Mouse (Mus musculus): ENCODE measurements at regions not wholly inside any gene's neighbourhood (a gene's known extent, or its start where the extent isn't known, plus 50 kb on each side); places are given as distances from the start of the nearest gene placed in this dataset.

DNA sequence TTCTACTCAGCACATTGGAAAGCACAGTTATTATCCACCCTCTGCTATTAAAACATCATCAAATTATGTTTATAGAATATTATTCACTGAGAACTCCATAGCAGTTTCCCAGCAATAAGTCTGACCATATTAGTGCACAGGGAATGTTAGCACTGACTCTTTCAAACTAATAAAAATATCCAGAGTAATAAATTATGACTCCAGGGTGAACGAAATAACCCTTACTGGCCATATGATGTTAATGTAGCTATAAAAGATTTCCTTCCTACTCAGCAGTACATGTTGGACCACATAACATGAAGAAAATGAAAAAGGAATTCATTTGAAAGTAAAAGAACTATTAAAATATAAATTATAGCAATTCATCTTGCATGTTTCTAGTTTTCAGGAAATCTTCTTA is 693.0 kb upstream of the Adgrl3 start:
- DNase-seq (ENCODE audit: extremely low read depth): no peak
- H3K4me3 ChIP-seq (replicated peaks in 1 of 3; ENCODE audit: low read depth in 2 of 3, low read length in 2 of 3, poor library complexity in 1 of 3): no peak overlapping the region
- no peak for TF ChIP-seq E2F4 (IDR thresholded peaks at IDR 0.05; ENCODE audit: insufficient replicate concordance, low read depth, low read length)
- no peak for TF ChIP-seq MAX (IDR thresholded peaks at IDR 0.05; ENCODE audit: low read length)
- TF ChIP-seq USF2 (conservative IDR thresholded peaks at IDR 0.05; ENCODE audit: low read depth, low read length): no peak
- no peak for TF ChIP-seq CTCF (conservative IDR thresholded peaks at IDR 0.05 in 1 of 2, IDR thresholded peaks at IDR 0.05 in 1 of 2; ENCODE audit: low read depth in 2 of 2, low read length in 2 of 2)
- no peak for TF ChIP-seq EP300 (IDR thresholded peaks at IDR 0.05; ENCODE audit: low read length)
- no peak for TF ChIP-seq CHD1 (IDR thresholded peaks at IDR 0.05; ENCODE audit: low read depth, low read length)
- no peak for TF ChIP-seq ZMIZ1 (IDR thresholded peaks at IDR 0.05; ENCODE audit: low read depth, low read length)
- TF ChIP-seq MYC (IDR thresholded peaks at IDR 0.05; ENCODE audit: low read depth, low read length): no peak
- no peak for TF ChIP-seq MXI1 (IDR thresholded peaks at IDR 0.05; ENCODE audit: low read depth, low read length)
- TF ChIP-seq MEF2A (IDR thresholded peaks at IDR 0.05; ENCODE audit: borderline replicate concordance, low read depth, low read length): no peak
- no peak for TF ChIP-seq SIN3A (IDR thresholded peaks at IDR 0.05; ENCODE audit: low read length)
- no peak for TF ChIP-seq ZKSCAN1 (IDR thresholded peaks at IDR 0.05; ENCODE audit: borderline replicate concordance, low read depth, low read length)
- no peak for TF ChIP-seq MAFK (IDR thresholded peaks at IDR 0.05; ENCODE audit: insufficient replicate concordance, low read length)
- no peak for TF ChIP-seq ETS1 (conservative IDR thresholded peaks at IDR 0.05; ENCODE audit: low read depth, low read length)
- no peak for TF ChIP-seq UBTF (IDR thresholded peaks at IDR 0.05; ENCODE audit: low read depth, low read length)
- no peak overlapping the region for H3K4me2 ChIP-seq (ENCODE audit: insufficient read depth, low read depth, poor library complexity, severe bottlenecking)
- in situ Hi-C loops (cut with MboI; ENCODE audit: low pct_ligation_motif_present, low pct_unique_long_range_greater_than_20kb, low sequenced_read_pairs): no loop called here
- H3K27ac ChIP-seq (ENCODE audit: insufficient read depth, low read depth): no peak overlapping the region
- no peaks in the 10 kb centered on the region for H3K36me3 ChIP-seq (replicated peaks in 1 of 2; ENCODE audit: control insufficient read depth in 1 of 2, insufficient read depth in 1 of 2, low read length in 1 of 2)
- H3K79me2 ChIP-seq (replicated peaks; ENCODE audit: control insufficient read depth, extremely low read depth, insufficient read depth, poor library complexity, severe bottlenecking): no peaks in the 10 kb centered on the region
- dilution Hi-C loops (cut with MboI; ENCODE audit: extremely low pct_ligation_motif_present, extremely low pct_unique_long_range_greater_than_20kb, low sequenced_read_pairs): no loop called here
- H3K4me1 ChIP-seq (ENCODE audit: control insufficient read depth in 1 of 2, insufficient read depth in 2 of 2): no peaks in the 10 kb centered on the region
- H3K27me3 ChIP-seq (replicated peaks): no peaks in the 10 kb centered on the region
- H3K9ac ChIP-seq (ENCODE audit: insufficient read depth, low read depth): no peak overlapping the region
- no peaks in the 10 kb centered on the region for H3K9me3 ChIP-seq (replicated peaks; ENCODE audit: low read length)

DNA sequence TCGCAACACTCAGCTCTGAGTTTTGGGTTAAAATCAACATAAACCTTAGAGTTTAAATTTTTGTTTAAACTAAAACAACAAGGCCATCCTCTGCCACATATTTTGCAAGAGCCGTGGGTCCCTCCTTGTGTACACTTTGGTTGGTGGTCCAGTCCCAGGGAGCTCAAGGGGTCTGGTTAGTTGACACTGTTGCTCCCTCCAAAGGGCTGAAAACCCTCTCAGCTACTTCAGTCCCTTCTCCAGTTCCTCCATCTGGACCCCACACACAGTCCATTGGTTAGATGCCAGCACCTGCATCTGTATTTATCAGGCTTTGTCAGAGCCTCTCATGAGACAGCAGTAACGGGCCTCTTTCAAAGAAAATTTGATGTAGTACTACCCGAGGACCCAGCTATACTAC is 674.8 kb upstream of the Adgrl3 start:
- H3K27ac ChIP-seq (ENCODE audit: insufficient read depth, low read depth): no peak overlapping the region
- H3K4me1 ChIP-seq (ENCODE audit: control insufficient read depth in 1 of 2, insufficient read depth in 2 of 2): no peaks in the 10 kb centered on the region
- dilution Hi-C loops (cut with MboI; ENCODE audit: extremely low pct_ligation_motif_present, extremely low pct_unique_long_range_greater_than_20kb, low sequenced_read_pairs) (no loop called here), in situ Hi-C loops (cut with MboI; ENCODE audit: low pct_ligation_motif_present, low pct_unique_long_range_greater_than_20kb, low sequenced_read_pairs) (no loop called here)
- H3K9me3 ChIP-seq (replicated peaks; ENCODE audit: low read length): no peaks in the 10 kb centered on the region
- no peak overlapping the region for H3K4me2 ChIP-seq (ENCODE audit: insufficient read depth, low read depth, poor library complexity, severe bottlenecking)
- no peak overlapping the region for H3K9ac ChIP-seq (ENCODE audit: insufficient read depth, low read depth)
- no peaks in the 10 kb centered on the region for H3K27me3 ChIP-seq (replicated peaks)
- no peaks in the 10 kb centered on the region for H3K79me2 ChIP-seq (replicated peaks; ENCODE audit: control insufficient read depth, extremely low read depth, insufficient read depth, poor library complexity, severe bottlenecking)
- no peak for DNase-seq (ENCODE audit: extremely low read depth)
- no peaks in the 10 kb centered on the region for H3K36me3 ChIP-seq (replicated peaks in 1 of 2; ENCODE audit: control insufficient read depth in 1 of 2, insufficient read depth in 1 of 2, low read length in 1 of 2)
- TF ChIP-seq MXI1 (IDR thresholded peaks at IDR 0.05; ENCODE audit: low read depth, low read length) (no peak), ZNF384 (IDR thresholded peaks at IDR 0.05; ENCODE audit: low read depth, low read length) (no peak), NELFE (IDR thresholded peaks at IDR 0.05; ENCODE audit: low read depth, low read length) (no peak), TCF12 (IDR thresholded peaks at IDR 0.05; ENCODE audit: low read depth, low read length) (no peak), JUN (IDR thresholded peaks at IDR 0.05; ENCODE audit: insufficient read depth, low read depth, low read length) (no peak), POLR2A (IDR thresholded peaks at IDR 0.05; ENCODE audit: low read depth, low read length) (no peak), POLR2AphosphoS2 (IDR thresholded peaks at IDR 0.05; ENCODE audit: low read depth, low read length) (no peak), UBTF (IDR thresholded peaks at IDR 0.05; ENCODE audit: low read depth, low read length) (no peak), MEF2A (IDR thresholded peaks at IDR 0.05; ENCODE audit: borderline replicate concordance, low read depth, low read length) (no peak), BHLHE40 (IDR thresholded peaks at IDR 0.05; ENCODE audit: low read depth, low read length) (no peak), PAX5 (IDR thresholded peaks at IDR 0.05; ENCODE audit: low read length) (no peak), USF2 (conservative IDR thresholded peaks at IDR 0.05; ENCODE audit: low read depth, low read length) (no peak), ELF1 (IDR thresholded peaks at IDR 0.05; ENCODE audit: low read depth, low read length) (no peak), ETS1 (conservative IDR thresholded peaks at IDR 0.05; ENCODE audit: low read depth, low read length) (no peak), IRF4 (IDR thresholded peaks at IDR 0.05; ENCODE audit: low read depth, low read length) (no peak), CHD1 (IDR thresholded peaks at IDR 0.05; ENCODE audit: low read depth, low read length) (no peak), ZMIZ1 (IDR thresholded peaks at IDR 0.05; ENCODE audit: low read depth, low read length) (no peak), MYC (IDR thresholded peaks at IDR 0.05; ENCODE audit: low read depth, low read length) (no peak), EP300 (IDR thresholded peaks at IDR 0.05; ENCODE audit: low read length) (no peak), MAFK (IDR thresholded peaks at IDR 0.05; ENCODE audit: insufficient replicate concordance, low read length) (no peak)
- no peak overlapping the region for H3K4me3 ChIP-seq (replicated peaks in 1 of 3; ENCODE audit: low read depth in 2 of 3, low read length in 2 of 3, poor library complexity in 1 of 3)
